ENCODE assay signal across 15 mouse cellular contexts in genomic region chr5:134672611-134673010, GRCm38 (mm10).
"Had no signal": no experiment of that assay in that cellular context is flagged by ENCODE, and none has a peak within 500 bp of the region (broad histone marks: within the 10 kb centered on the region; RNA-seq: fewer than 3 reads in every experiment).

No protein-coding gene starts in this region.

- H3K4me2 ChIP-seq: limb, embryonic 12.5 days; liver, embryonic 13.5 days; neural tube, embryonic 12.5 days had no signal

- H3K9me3 ChIP-seq: limb, embryonic 12.5 days; liver, embryonic 13.5 days; neural tube, embryonic 12.5 days had no signal

- H3K9ac ChIP-seq: limb, embryonic 12.5 days; liver, embryonic 13.5 days; liver, postnatal 0 days; neural tube, embryonic 12.5 days had no signal

- DNase-seq: kidney, adult 9 months; kidney, postnatal 36 days; layer of hippocampus, adult 9-11 months; liver; liver, embryonic 13.5 days; liver, postnatal 0 days; retina, postnatal 1 day; right cerebral cortex, postnatal 4 days; spleen, adult 18-20 months; thymus, adult 18-20 months; thymus, postnatal 14 days had no signal

- H3K4me3 ChIP-seq: limb, embryonic 12.5 days; liver, embryonic 13.5 days; myocyte; neural tube, embryonic 12.5 days had no signal

- H3K27me3 ChIP-seq: limb, embryonic 12.5 days; liver, embryonic 13.5 days; neural tube, embryonic 12.5 days had no signal

- ATAC-seq: liver, postnatal 0 days had no signal

- H3K27ac ChIP-seq: kidney, postnatal 0 days; limb, embryonic 12.5 days; liver, embryonic 13.5 days had no signal

- H3K36me3 ChIP-seq: liver, embryonic 13.5 days had no signal
